16 mouse cellular contexts compared by ENCODE assay signal in genomic region chr1:131691356-131691755, GRCm38 (mm10). TPM values are rescaled to one million over a fixed set of nuclear protein-coding genes. Genes with fewer than 3 reads are reported as not detected.
DNase-seq lines count a peak whose midpoint lies in the region; ATAC-seq and TF ChIP-seq lines count a peak whose summit lies in the region.
"Had no signal": no experiment of that assay in that cellular context is flagged by ENCODE, and none has a peak within 500 bp of the region (broad histone marks: within the 10 kb centered on the region; RNA-seq: fewer than 3 reads in every experiment).

No protein-coding gene starts in this region.

- H3K9ac ChIP-seq in kidney, embryonic 15.5 days = no peak overlapping the region
- H3K9ac ChIP-seq: forebrain, embryonic 13.5 days; lung, embryonic 15.5 days had no signal

- no peak overlapping the region for H3K4me2 ChIP-seq in kidney, embryonic 15.5 days
- H3K4me2 ChIP-seq: forebrain, embryonic 13.5 days; lung, embryonic 15.5 days had no signal

- TF ChIP-seq POLR2A in kidney, adult 2 months (IDR thresholded peaks at IDR 0.05; ENCODE audit: low read depth, low read length) = no peak

- peak; percentile 14 for DNase-seq in kidney, adult 2 months
- DNase-seq in Muller cell, postnatal 12 days (ENCODE audit: inconsistent ontology term) = peak; percentile 76
- no peak for DNase-seq in MN1 (ENCODE audit: low spot score)
- no peak for DNase-seq in forebrain, embryonic 10.5 days (ENCODE audit: extremely low spot score, low spot score)
- DNase-seq in c-Kit-positive CD71-positive TER-119-positive erythroid progenitor cells, embryonic 14.5 days (ENCODE audit: low spot score) = no peak
- DNase-seq: cerebellum, postnatal 25 days; kidney, postnatal 14 days had no signal

- H3K27ac ChIP-seq in kidney, adult 2 months (ENCODE audit: insufficient read depth, low read depth, low read length) = no peak overlapping the region
- no peak overlapping the region for H3K27ac ChIP-seq in kidney, embryonic 15.5 days
- no peak overlapping the region for H3K27ac ChIP-seq in forebrain, embryonic 10.5 days
- H3K27ac ChIP-seq: forebrain, embryonic 13.5 days; heart, embryonic 10.5 days; hindbrain, postnatal 0 days; lung, embryonic 15.5 days had no signal

- H3K36me3 ChIP-seq in kidney, adult 2 months (ENCODE audit: control insufficient read depth, insufficient read depth, low read length) = no peaks in the 10 kb centered on the region
- no peaks in the 10 kb centered on the region for H3K36me3 ChIP-seq in kidney, embryonic 15.5 days
- no peaks in the 10 kb centered on the region for H3K36me3 ChIP-seq in forebrain, embryonic 10.5 days (replicated peaks)
- H3K36me3 ChIP-seq: heart, embryonic 10.5 days; lung, embryonic 15.5 days had no signal

- TF ChIP-seq CTCF in kidney, adult 2 months (conservative IDR thresholded peaks at IDR 0.05; ENCODE audit: insufficient read depth, insufficient read length, low read depth, low read length) = no peak

- H3K27me3 ChIP-seq in kidney, adult 2 months (replicated peaks; ENCODE audit: control insufficient read depth, insufficient read depth, low read length) = no peaks in the 10 kb centered on the region
- H3K27me3 ChIP-seq in kidney, embryonic 15.5 days = no peaks in the 10 kb centered on the region
- H3K27me3 ChIP-seq in forebrain, embryonic 10.5 days (ENCODE audit: poor library complexity, severe bottlenecking) = no peaks in the 10 kb centered on the region
- H3K27me3 ChIP-seq: forebrain, embryonic 13.5 days; lung, embryonic 15.5 days had no signal

- no peak for ATAC-seq in kidney, embryonic 15.5 days (replicated peaks; ENCODE audit: low FRiP score)
- peak; percentile 82 for ATAC-seq in common myeloid progenitor, adult 5-6 weeks (replicated peaks; ENCODE audit: low read depth, poor library complexity, severe bottlenecking)
- peak; percentile 76 for ATAC-seq in monocyte, adult 5-6 weeks (replicated peaks; ENCODE audit: insufficient number of reproducible peaks, low FRiP score, low TSS enrichment, poor library complexity, severe bottlenecking)
- ATAC-seq: forebrain, embryonic 13.5 days; hindbrain, postnatal 0 days had no signal

- H3K4me3 ChIP-seq in kidney, adult 2 months (ENCODE audit: insufficient read depth, low read depth, low read length) = no peak overlapping the region
- H3K4me3 ChIP-seq in kidney, embryonic 15.5 days (replicated peaks) = no peak overlapping the region
- no peak overlapping the region for H3K4me3 ChIP-seq in forebrain, embryonic 10.5 days
- H3K4me3 ChIP-seq: forebrain, embryonic 13.5 days; heart, embryonic 10.5 days; lung, embryonic 15.5 days had no signal

- H3K4me1 ChIP-seq in kidney, adult 2 months (ENCODE audit: control insufficient read depth, insufficient read depth, low read length) = no peaks in the 10 kb centered on the region
- H3K4me1 ChIP-seq in kidney, embryonic 15.5 days = peaks cover 6% of the 10 kb centered on the region
- H3K4me1 ChIP-seq in forebrain, embryonic 10.5 days = peaks cover 14% of the 10 kb centered on the region; the same call in 1 of the 2 replicates
- H3K4me1 ChIP-seq: forebrain, embryonic 13.5 days; lung, embryonic 15.5 days had no signal

- no peaks in the 10 kb centered on the region for H3K9me3 ChIP-seq in kidney, embryonic 15.5 days (replicated peaks)
- no peaks in the 10 kb centered on the region for H3K9me3 ChIP-seq in forebrain, embryonic 10.5 days
- H3K9me3 ChIP-seq: forebrain, embryonic 13.5 days; heart, embryonic 10.5 days; lung, embryonic 15.5 days had no signal

RNA-seq across cellular contexts. Expression of gene Rab7b, which starts 2.9 kb away (rescaled TPM):
- 1.6 and 2.2 TPM in 2 replicates for polyA plus RNA-seq in kidney, adult 2 months (2012; rRNA removed)
- polyA plus RNA-seq in kidney, embryonic 15.5 days (2015; fragmentation: Nextera tagmentation; extraction: Ambion mirVana) = 2.4 and 2.6 TPM in 2 replicates
- total RNA-seq in common myeloid progenitor, adult 5-6 weeks (2017) = 10.5 and 11.4 TPM in 2 replicates
- 1.4 to 3.7 TPM (median 2.3 TPM) in 3 replicates for total RNA-seq in monocyte, adult 5-6 weeks (2017)
- 0.27 and 0.60 TPM in 2 replicates for polyA plus RNA-seq in forebrain, embryonic 10.5 days (2016; fragmentation: Nextera tagmentation; extraction: Ambion mirVana)

RNA-seq across cellular contexts. Expression of gene Slc26a9, which starts 52.5 kb away (rescaled TPM):
- polyA plus RNA-seq in kidney, adult 2 months (2012; rRNA removed) = not detected in 2 replicates
- 0.13 and 0.35 TPM in 2 replicates for polyA plus RNA-seq in kidney, embryonic 15.5 days (2015; fragmentation: Nextera tagmentation; extraction: Ambion mirVana)
- total RNA-seq in common myeloid progenitor, adult 5-6 weeks (2017) = not detected in 2 replicates
- not detected in 3 replicates for total RNA-seq in monocyte, adult 5-6 weeks (2017)
- not detected in 2 replicates for polyA plus RNA-seq in forebrain, embryonic 10.5 days (2016; fragmentation: Nextera tagmentation; extraction: Ambion mirVana)

RNA-seq across cellular contexts. Expression of gene Ctse, which starts 53.2 kb away (rescaled TPM):
- polyA plus RNA-seq in kidney, adult 2 months (2012; rRNA removed) = 1.8 and 2.6 TPM in 2 replicates
- polyA plus RNA-seq in kidney, embryonic 15.5 days (2015; fragmentation: Nextera tagmentation; extraction: Ambion mirVana) = 7.1 and 9.8 TPM in 2 replicates
- 56.9 and 66.7 TPM in 2 replicates for total RNA-seq in common myeloid progenitor, adult 5-6 weeks (2017)
- 11.9 to 16.7 TPM (median 13.9 TPM) in 3 replicates for total RNA-seq in monocyte, adult 5-6 weeks (2017)
- polyA plus RNA-seq in forebrain, embryonic 10.5 days (2016; fragmentation: Nextera tagmentation; extraction: Ambion mirVana) = not detected in 2 replicates
- total RNA-seq: ES-E14; hindbrain, postnatal 0 days; left cerebral cortex, postnatal 25 days had no signal
- polyA plus RNA-seq: forebrain, embryonic 13.5 days; hindbrain, postnatal 0 days had no signal

Comparison
In these comparisons a context has a peak if more than half of its experiments do, and no peak if none do; other contexts are left out.
1. DNase-seq: peak in kidney, adult 2 months (single experiment) and Muller cell, postnatal 12 days (single experiment); none in MN1 (single experiment), forebrain, embryonic 10.5 days (single experiment) and c-Kit-positive CD71-positive TER-119-positive erythroid progenitor cells, embryonic 14.5 days (single experiment).